Mouse (Mus musculus) cortical plate, adult 2 months (tissue): Measurements from ENCODE around the gene Glp2r.

Experiments
- CTCF ChIP-seq: fragments of 200-500 bp; IDR thresholded peaks from 2 replicates; pipeline ENCODE4 v1.5.1; 2011; ENCODE audit warnings: mild to moderate bottlenecking, control low read depth, low read length; ENCODE audit not compliant: insufficient read depth; ENCODE audit errors: extremely low read depth
- POLR2A ChIP-seq: fragments of 200-500 bp; IDR thresholded peaks from 2 replicates; pipeline ENCODE4 v1.6.1; 2011; ENCODE audit warnings: mild to moderate bottlenecking, low read length, control low read depth; ENCODE audit not compliant: insufficient read depth; ENCODE audit errors: extremely low read depth

DNA sequence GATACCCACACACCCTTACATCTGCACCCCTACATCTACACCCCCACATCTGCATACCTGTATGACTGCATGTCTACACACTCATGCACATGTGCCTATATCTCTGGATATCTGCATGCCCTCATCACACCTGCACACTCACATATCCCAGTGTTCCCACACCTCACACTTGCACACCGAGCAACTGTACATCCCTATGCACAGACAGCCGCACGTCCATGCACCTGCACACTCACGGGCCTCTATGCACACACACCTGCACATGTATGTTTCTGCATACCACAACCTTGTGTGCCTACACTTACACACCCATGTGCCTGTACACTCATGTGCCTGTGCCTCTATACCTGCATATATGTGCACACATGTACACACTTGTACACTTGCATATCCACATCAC lies 107.5 kb downstream of the Glp2r start:
- TF ChIP-seq CTCF (no peak), POLR2A (no peak)
